In the genomic region with DNA sequence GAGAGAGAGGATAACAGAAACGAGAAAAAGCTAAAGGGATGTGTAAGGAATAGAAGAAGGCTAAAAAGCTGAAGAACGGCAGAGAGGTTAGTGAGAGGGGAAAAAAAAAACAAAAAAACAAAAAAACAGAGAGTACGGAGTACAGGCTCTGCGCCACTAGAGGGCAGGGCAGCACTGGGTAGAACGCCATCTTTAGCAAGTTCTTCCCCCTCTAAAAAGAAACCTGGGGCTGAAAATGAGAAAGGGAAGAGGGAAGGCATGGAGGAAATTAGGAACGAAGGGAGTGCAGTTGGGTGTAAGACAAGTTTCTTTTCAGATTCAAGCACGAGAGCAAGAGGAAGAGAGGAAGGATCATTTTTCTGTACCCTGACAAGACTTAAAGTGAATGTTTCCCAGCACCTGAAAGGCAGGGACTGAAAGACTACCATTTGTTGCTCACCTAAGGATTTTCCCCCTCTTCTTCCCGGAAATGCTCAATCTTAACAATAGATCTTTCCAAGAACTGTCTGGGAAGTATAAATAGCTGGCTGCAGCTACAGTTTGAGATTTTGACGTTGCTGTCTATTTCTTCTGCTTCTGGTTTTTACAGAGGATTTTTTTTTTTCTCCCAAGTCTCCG, we compare ENCODE assay signal across 8 mouse cellular contexts.
A peak's percentile ranks its signal among the peaks of the same experiment; 100 is the strongest.
DNase-seq lines count a peak whose midpoint lies in the region; ATAC-seq and TF ChIP-seq lines count a peak whose summit lies in the region.

No protein-coding gene starts in this region.

- TF ChIP-seq POLR2A in CH12.LX (IDR thresholded peaks at IDR 0.05; ENCODE audit: low read depth, low read length): no peak

- H3K27ac ChIP-seq in CH12.LX (ENCODE audit: insufficient read depth, low read depth): no peak overlapping the region
- no peak overlapping the region for H3K27ac ChIP-seq in embryonic facial prominence, embryonic 11.5 days (replicated peaks; ENCODE audit: low read depth, low read length)
- H3K27ac ChIP-seq in heart, embryonic 14.5 days (replicated peaks in 1 of 2; ENCODE audit: control insufficient read depth in 1 of 2, insufficient read depth in 1 of 2, low read depth in 2 of 2, low read length in 2 of 2): 0 out of 4 replicates have a peak overlapping the region, but pooled peaks of 1 of the 2 experiments have one; percentile 4
- no peak overlapping the region for H3K27ac ChIP-seq in liver, embryonic 14.5 days
- H3K27ac ChIP-seq in neural tube, embryonic 13.5 days (replicated peaks): no peak overlapping the region

- no peak overlapping the region for H3K9ac ChIP-seq in CH12.LX (ENCODE audit: insufficient read depth, low read depth)
- H3K9ac ChIP-seq in embryonic facial prominence, embryonic 11.5 days (replicated peaks; ENCODE audit: low read length): no peak overlapping the region
- peak overlapping the region; percentile 50; the same call in 1 of the 2 replicates for H3K9ac ChIP-seq in heart, embryonic 14.5 days (ENCODE audit: low read length)
- H3K9ac ChIP-seq in liver, embryonic 14.5 days (replicated peaks): no peak overlapping the region
- H3K9ac ChIP-seq in neural tube, embryonic 13.5 days: no peak overlapping the region

- peak; percentile 52 to 67 for TF ChIP-seq CTCF in CH12.LX (conservative IDR thresholded peaks at IDR 0.05 in 1 of 2, IDR thresholded peaks at IDR 0.05 in 1 of 2; ENCODE audit: low read depth in 2 of 2, low read length in 2 of 2)
- TF ChIP-seq CTCF in liver, embryonic 14.5 days (IDR thresholded peaks at IDR 0.05; ENCODE audit: low read depth): peak; percentile 69

- ATAC-seq in embryonic facial prominence, embryonic 11.5 days (replicated peaks; ENCODE audit: insufficient number of reproducible peaks, low FRiP score, low TSS enrichment, low read depth): no peak
- ATAC-seq in heart, embryonic 14.5 days (ENCODE audit: insufficient number of reproducible peaks, insufficient read depth, low FRiP score, low read depth): no peak
- ATAC-seq in liver, embryonic 14.5 days (ENCODE audit: insufficient read depth): no peak
- ATAC-seq in neural tube, embryonic 13.5 days (ENCODE audit: low read depth): peak; percentile 67

- in situ Hi-C loops in CH12.LX (cut with MboI; ENCODE audit: low pct_ligation_motif_present, low pct_unique_long_range_greater_than_20kb, low sequenced_read_pairs): no loop called here

- peak; percentile 69 for TF ChIP-seq RAD21 in CH12.LX (IDR thresholded peaks at IDR 0.05; ENCODE audit: low read depth, low read length)

- H3K4me1 ChIP-seq in CH12.LX (ENCODE audit: control insufficient read depth in 1 of 2, insufficient read depth in 2 of 2): peaks cover 0 to 3% of the 10 kb centered on the region in 2 experiments; a peak in 2 of 4 replicates
- H3K4me1 ChIP-seq in embryonic facial prominence, embryonic 11.5 days (ENCODE audit: control insufficient read depth, insufficient read depth, low read length): no peaks in the 10 kb centered on the region
- H3K4me1 ChIP-seq in heart, embryonic 14.5 days (ENCODE audit: control insufficient read depth in 2 of 2, insufficient read depth in 2 of 2, low read length in 2 of 2): no peaks in the 10 kb centered on the region
- no peaks in the 10 kb centered on the region for H3K4me1 ChIP-seq in liver, embryonic 14.5 days (replicated peaks; ENCODE audit: control insufficient read depth in 2 of 2, insufficient read depth in 2 of 2, low read length in 1 of 2)
- peaks cover 3% of the 10 kb centered on the region; the same call in 1 of the 2 replicates for H3K4me1 ChIP-seq in neural tube, embryonic 13.5 days (replicated peaks)

- H3K4me3 ChIP-seq in CH12.LX (replicated peaks in 1 of 3; ENCODE audit: low read depth in 2 of 3, low read length in 2 of 3, poor library complexity in 1 of 3): no peak overlapping the region
- H3K4me3 ChIP-seq in embryonic facial prominence, embryonic 11.5 days (ENCODE audit: low read depth, low read length): no peak overlapping the region
- H3K4me3 ChIP-seq in heart, embryonic 14.5 days (ENCODE audit: control insufficient read depth in 1 of 2, insufficient read depth in 1 of 2, low read depth in 1 of 2, low read length in 2 of 2): peak overlapping the region in 1 of 2 experiments; percentile 17; a peak in 3 of 4 replicates
- H3K4me3 ChIP-seq in liver, embryonic 14.5 days (ENCODE audit: insufficient read depth in 1 of 2, low read depth in 2 of 2, low read length in 2 of 2): no peak overlapping the region
- H3K4me3 ChIP-seq in neural tube, embryonic 13.5 days: peak overlapping the region; percentile 9; the same call in 1 of the 2 replicates

- peak; percentile 65 for DNase-seq in CH12.LX (ENCODE audit: extremely low read depth)
- peak; percentile 79 for DNase-seq in adrenal gland, postnatal 25 days
- peak; percentile 83 for DNase-seq in embryonic facial prominence, embryonic 11.5 days (ENCODE audit: low spot score)
- peak; percentile 72 for DNase-seq in kidney, postnatal 14 days
- peak in 1 of 3 experiments; percentile 9 for DNase-seq in liver, embryonic 14.5 days (ENCODE audit: low read depth in 3 of 3, low spot score in 3 of 3)
- peak; percentile 31 for DNase-seq in thymus, postnatal 0 days (ENCODE audit: low spot score)

- no peaks in the 10 kb centered on the region for H3K27me3 ChIP-seq in CH12.LX (replicated peaks)
- H3K27me3 ChIP-seq in embryonic facial prominence, embryonic 11.5 days (ENCODE audit: control insufficient read depth, insufficient read depth, low read length): no peaks in the 10 kb centered on the region
- H3K27me3 ChIP-seq in heart, embryonic 14.5 days (ENCODE audit: control insufficient read depth, insufficient read depth, low read length): no peaks in the 10 kb centered on the region
- no peaks in the 10 kb centered on the region for H3K27me3 ChIP-seq in liver, embryonic 14.5 days (ENCODE audit: control insufficient read depth, insufficient read depth, low read length)
- no peaks in the 10 kb centered on the region for H3K27me3 ChIP-seq in neural tube, embryonic 13.5 days

- no peaks in the 10 kb centered on the region for H3K79me2 ChIP-seq in CH12.LX (replicated peaks; ENCODE audit: control insufficient read depth, extremely low read depth, insufficient read depth, poor library complexity, severe bottlenecking)

- WGBS in embryonic facial prominence, embryonic 11.5 days: 17% methylated on average over 10 of the region's 10 CpGs
- 14% methylated on average over 10 of the region's 10 CpGs for WGBS in heart, embryonic 14.5 days
- 15% methylated on average over 10 of the region's 10 CpGs for WGBS in liver, embryonic 14.5 days (ENCODE audit: insufficient replicate concordance)
- WGBS in neural tube, embryonic 13.5 days: 15% methylated on average over 10 of the region's 10 CpGs

- dilution Hi-C loops in CH12.LX (cut with MboI; ENCODE audit: extremely low pct_ligation_motif_present, extremely low pct_unique_long_range_greater_than_20kb, low sequenced_read_pairs): no loop called here

- TF ChIP-seq EP300 in CH12.LX (IDR thresholded peaks at IDR 0.05; ENCODE audit: low read length): no peak
- no peak for TF ChIP-seq EP300 in liver, embryonic 14.5 days (IDR thresholded peaks at IDR 0.05; ENCODE audit: low read depth)

- no peaks in the 10 kb centered on the region for H3K36me3 ChIP-seq in CH12.LX (replicated peaks in 1 of 2; ENCODE audit: control insufficient read depth in 1 of 2, insufficient read depth in 1 of 2, low read length in 1 of 2)
- H3K36me3 ChIP-seq in embryonic facial prominence, embryonic 11.5 days (replicated peaks; ENCODE audit: control insufficient read depth, insufficient read depth, low read depth, low read length): no peaks in the 10 kb centered on the region
- no peaks in the 10 kb centered on the region for H3K36me3 ChIP-seq in heart, embryonic 14.5 days (ENCODE audit: control insufficient read depth, insufficient read depth, low read length)
- H3K36me3 ChIP-seq in liver, embryonic 14.5 days (replicated peaks; ENCODE audit: control insufficient read depth, insufficient read depth, low read depth): no peaks in the 10 kb centered on the region
- no peaks in the 10 kb centered on the region for H3K36me3 ChIP-seq in neural tube, embryonic 13.5 days

- H3K9me3 ChIP-seq in CH12.LX (replicated peaks; ENCODE audit: low read length): peaks cover 4% of the 10 kb centered on the region
- no peaks in the 10 kb centered on the region for H3K9me3 ChIP-seq in embryonic facial prominence, embryonic 11.5 days (replicated peaks; ENCODE audit: control insufficient read depth, low read length)
- H3K9me3 ChIP-seq in heart, embryonic 14.5 days (ENCODE audit: control insufficient read depth, low read length): no peaks in the 10 kb centered on the region
- no peaks in the 10 kb centered on the region for H3K9me3 ChIP-seq in liver, embryonic 14.5 days (ENCODE audit: control insufficient read depth, low read length)
- no peaks in the 10 kb centered on the region for H3K9me3 ChIP-seq in neural tube, embryonic 13.5 days

- H3K4me2 ChIP-seq in CH12.LX (ENCODE audit: insufficient read depth, low read depth, poor library complexity, severe bottlenecking): no peak overlapping the region
- no peak overlapping the region for H3K4me2 ChIP-seq in embryonic facial prominence, embryonic 11.5 days (ENCODE audit: low read depth, low read length)
- H3K4me2 ChIP-seq in heart, embryonic 14.5 days (ENCODE audit: low read length): peak overlapping the region; percentile 59
- H3K4me2 ChIP-seq in liver, embryonic 14.5 days (ENCODE audit: low read depth): no peak overlapping the region
- H3K4me2 ChIP-seq in neural tube, embryonic 13.5 days: peak overlapping the region; percentile 48

TF ChIP-seq in CH12.LX, 34 proteins besides CTCF, POLR2A, EP300 and RAD21:
- peak; percentile 90 for TF ChIP-seq ZNF384 (IDR thresholded peaks at IDR 0.05; ENCODE audit: low read depth, low read length)
- no peak for TF ChIP-seq NRF1 (IDR thresholded peaks at IDR 0.05; ENCODE audit: low read depth, low read length)
- TF ChIP-seq SMC3 (IDR thresholded peaks at IDR 0.05; ENCODE audit: low read depth, low read length): peak; percentile 39

Comparison
In these comparisons a context has a peak if more than half of its experiments do, and no peak if none do; other contexts are left out.
1. H3K4me2 ChIP-seq: peak in heart, embryonic 14.5 days (single experiment) and neural tube, embryonic 13.5 days (single experiment); none in CH12.LX (single experiment), embryonic facial prominence, embryonic 11.5 days (single experiment) and liver, embryonic 14.5 days (single experiment).